ENCODE assay signal across 1 mouse cellular context in genomic region chr4:142079629-142080486, GRCm38 (mm10).
A peak's percentile ranks its signal among the peaks of the same experiment; 100 is the strongest.
TF ChIP-seq lines count a peak whose summit lies in the region.

No protein-coding gene starts in this region.

TF ChIP-seq in CH12.LX, 34 proteins besides CTCF, POLR2A, EP300 and RAD21 (continued from another document):
- no peak for TF ChIP-seq UBTF (IDR thresholded peaks at IDR 0.05; ENCODE audit: low read depth, low read length)
- TF ChIP-seq NELFE (IDR thresholded peaks at IDR 0.05; ENCODE audit: low read depth, low read length) = no peak
- no peak for TF ChIP-seq SMC3 (IDR thresholded peaks at IDR 0.05; ENCODE audit: low read depth, low read length)
- no peak for TF ChIP-seq MYC (IDR thresholded peaks at IDR 0.05; ENCODE audit: low read depth, low read length)
- TF ChIP-seq CHD2 (IDR thresholded peaks at IDR 0.05; ENCODE audit: low read length) = no peak
- TF ChIP-seq MXI1 (IDR thresholded peaks at IDR 0.05; ENCODE audit: low read depth, low read length) = 0 out of 2 replicates have a peak, but pooled peaks have one; percentile 16
- TF ChIP-seq KAT2A (IDR thresholded peaks at IDR 0.05; ENCODE audit: insufficient replicate concordance, low read length) = no peak
